Mouse (Mus musculus): Measurements from ENCODE around the gene Erf.

DNA sequence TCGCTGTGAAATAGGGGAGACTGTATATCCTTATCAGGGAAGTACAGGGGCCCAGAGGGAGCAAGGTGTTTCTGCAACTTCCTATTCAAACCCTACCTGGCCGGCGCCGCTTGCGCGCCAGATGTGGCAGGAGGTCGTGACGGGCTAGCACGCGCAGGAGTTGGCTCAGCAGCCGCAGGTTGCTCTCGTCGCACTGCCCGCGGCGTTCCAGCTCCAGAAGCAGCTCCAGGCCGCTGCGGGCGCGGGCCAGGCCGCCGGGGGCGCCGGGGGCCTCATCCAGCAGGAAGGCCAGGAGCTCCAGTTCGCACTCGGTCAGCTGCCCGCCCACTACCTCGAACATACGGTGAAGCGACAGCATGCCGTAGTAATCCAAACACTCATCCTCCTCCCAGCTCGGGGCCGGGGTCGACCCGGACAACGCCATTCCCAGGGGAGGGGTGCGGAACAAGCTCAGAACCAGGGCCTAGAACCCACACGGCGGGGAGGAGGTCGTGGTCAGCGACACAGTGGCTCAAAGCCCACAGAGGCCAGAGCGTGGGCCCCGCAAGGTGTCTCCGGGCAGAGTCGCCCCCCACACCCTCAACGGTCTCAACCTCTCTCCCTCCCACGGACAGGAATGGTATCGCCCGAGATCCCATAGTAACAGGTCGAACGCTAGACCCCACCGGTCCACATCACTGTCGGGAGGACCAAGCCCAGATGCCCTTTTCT, 31.7 kb downstream of the Erf start:
- no peak for TF ChIP-seq POLR2A (IDR thresholded peaks at IDR 0.05; ENCODE audit: insufficient read depth, low read length)
- no peak for TF ChIP-seq CTCF (IDR thresholded peaks at IDR 0.05; ENCODE audit: low read depth, low read length)
